Mouse (Mus musculus) c-Kit-positive CD71-negative TER-119-negative erythroid progenitor cells, embryonic 14.5 days (primary cell): Measurements from ENCODE around the gene Fam98a.

Experiments
- DNase-seq: peaks from one replicate; pipeline ENCODE4 v3.0.0-alpha.2; 2013; ENCODE audit warnings: low read depth

Gene Fam98a

GRCm38 (mm10) chr17:75551512-75552400 is at the start of gene Fam98a:
Gene Fam98a (minus strand): TSS chr17:75551946.
- DNase-seq, result peak; percentile 99

GRCm38 (mm10) chr17:75598652-75599051 is 46.9 kb upstream of the Fam98a start:
- no peak for DNase-seq

- no peak for DNase-seq
Measured at GRCm38 (mm10) chr17:75582738-75583137, 31.0 kb upstream of the Fam98a start.

- DNase-seq, result no peak
Measured at GRCm38 (mm10) chr17:75575608-75576007, 23.9 kb upstream of the Fam98a start.

GRCm38 (mm10) chr17:75558041-75558440 is 6.3 kb upstream of the Fam98a start:
- DNase-seq, result no peak

- DNase-seq, result no peak
Measured at GRCm38 (mm10) chr17:75557031-75557430, 5.3 kb upstream of the Fam98a start.

- DNase-seq, result no peak
Measured at GRCm38 (mm10) chr17:75550771-75551413, 854 bp downstream of the Fam98a start.

GRCm38 (mm10) chr17:75544262-75544661 is 7.5 kb downstream of the Fam98a start:
- no peak for DNase-seq

- DNase-seq, result no peak
Measured at GRCm38 (mm10) chr17:75543434-75543833, 8.3 kb downstream of the Fam98a start.

- DNase-seq, result no peak
Measured at GRCm38 (mm10) chr17:75539841-75540240, 11.9 kb downstream of the Fam98a start.

GRCm38 (mm10) chr17:75539130-75539529 is 12.6 kb downstream of the Fam98a start:
- no peak for DNase-seq

- DNase-seq, result no peak
Measured at GRCm38 (mm10) chr17:75538431-75538830, 13.3 kb downstream of the Fam98a start.

GRCm38 (mm10) chr17:75537050-75537445 is 14.7 kb downstream of the Fam98a start:
- DNase-seq, result no peak

GRCm38 (mm10) chr17:75536396-75537049 is 15.2 kb downstream of the Fam98a start:
- DNase-seq, result peak; percentile 47

GRCm38 (mm10) chr17:75535612-75536011 is 16.1 kb downstream of the Fam98a start:
- no peak for DNase-seq

- DNase-seq, result no peak
Measured at GRCm38 (mm10) chr17:75534314-75535020, 17.3 kb downstream of the Fam98a start.

GRCm38 (mm10) chr17:75532469-75532986 is 19.2 kb downstream of the Fam98a start:
- DNase-seq, result no peak

- DNase-seq, result no peak
Measured at GRCm38 (mm10) chr17:75529222-75529935, 22.4 kb downstream of the Fam98a start.

- DNase-seq, result no peak
Measured at GRCm38 (mm10) chr17:75526411-75526810, 25.3 kb downstream of the Fam98a start.

GRCm38 (mm10) chr17:75523812-75524211 is 27.9 kb downstream of the Fam98a start:
- no peak for DNase-seq
